Mouse (Mus musculus): ENCODE results near the gene Agtrap. TPM values are rescaled to one million over a fixed set of nuclear protein-coding genes. Genes with fewer than 3 reads are reported as not detected.

Agtrap gene
- polyA plus RNA-seq, 1 experiment from 2014 or later: 9.1 TPM

GRCm38 (mm10) chr4:148084261-148084714 lies 3.5 kb downstream of the Agtrap start:
- H3K9me3 ChIP-seq (ENCODE audit: control insufficient read depth, low read length): no peaks in the 10 kb centered on the region
- H3K4me2 ChIP-seq (ENCODE audit: low read depth): no peak overlapping the region
- DNase-seq (ENCODE audit: low spot score) (no peak), ATAC-seq (ENCODE audit: insufficient read depth, low FRiP score, low TSS enrichment) (no peak)
- H3K27ac ChIP-seq (ENCODE audit: low read depth, low read length): no peak overlapping the region
- WGBS: 5% methylated on average over 7 of the region's 8 CpGs
- H3K27me3 ChIP-seq (ENCODE audit: control insufficient read depth, insufficient read depth, low read length): no peaks in the 10 kb centered on the region
- H3K4me3 ChIP-seq (ENCODE audit: low read depth, low read length): no peak overlapping the region
- peaks cover 15% of the 10 kb centered on the region; the same call in 1 of the 2 replicates for H3K4me1 ChIP-seq (ENCODE audit: control insufficient read depth, insufficient read depth, low read length)
- H3K36me3 ChIP-seq (ENCODE audit: control insufficient read depth, insufficient read depth, low read length): no peaks in the 10 kb centered on the region
- H3K9ac ChIP-seq (ENCODE audit: low read length): no peak overlapping the region

DNA sequence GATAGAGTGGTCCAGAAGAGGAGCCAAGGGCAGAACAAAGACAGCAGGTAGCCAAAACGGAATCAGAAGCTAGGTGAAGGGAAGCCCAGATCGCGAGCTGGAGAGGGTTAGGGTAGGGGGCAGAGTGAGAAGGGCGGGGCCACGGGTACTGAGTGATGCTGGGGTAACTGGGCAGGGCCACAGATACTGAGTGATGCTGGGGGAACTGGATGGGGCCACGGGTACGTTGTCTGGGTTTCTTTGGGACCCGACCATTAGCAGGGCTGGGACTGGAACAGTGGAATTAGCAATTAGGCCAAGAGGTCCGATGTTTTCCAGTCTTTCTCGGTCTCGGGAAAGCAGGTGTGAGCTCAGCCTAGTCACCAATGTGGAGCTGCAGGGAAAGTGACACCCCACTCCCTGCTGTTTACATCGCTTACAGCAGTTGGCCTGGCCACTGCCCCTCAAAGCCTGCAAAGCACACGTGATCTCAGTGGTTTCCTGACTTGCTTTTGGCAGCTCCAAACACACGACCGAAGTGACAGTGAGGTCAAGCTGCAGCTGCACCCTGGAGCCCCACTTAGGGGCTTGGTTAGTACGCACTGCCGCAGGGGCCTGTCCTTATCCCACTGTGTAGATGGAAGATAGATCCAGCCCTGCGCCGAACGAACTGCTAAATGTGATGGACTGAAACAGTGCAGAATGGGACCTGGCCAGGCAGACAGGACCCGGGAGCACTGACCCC lies 4.5 kb downstream of the Agtrap start:
- Histone ChIP-seq H3K27ac (ENCODE audit: low read depth, low read length) (no peak overlapping the region), H3K27me3 (ENCODE audit: control insufficient read depth, insufficient read depth, low read length) (no peaks in the 10 kb centered on the region), H3K4me1 (ENCODE audit: control insufficient read depth, insufficient read depth, low read length) (peaks cover 15% of the 10 kb centered on the region; the same call in 1 of the 2 replicates), H3K9me3 (ENCODE audit: control insufficient read depth, low read length) (no peaks in the 10 kb centered on the region), H3K4me3 (ENCODE audit: low read depth, low read length) (no peak overlapping the region), H3K36me3 (ENCODE audit: control insufficient read depth, insufficient read depth, low read length) (no peaks in the 10 kb centered on the region), H3K4me2 (ENCODE audit: low read depth) (no peak overlapping the region), H3K9ac (ENCODE audit: low read length) (no peak overlapping the region)
- WGBS: 63% methylated on average over 21 of the region's 21 CpGs
- no peak for ATAC-seq (ENCODE audit: insufficient read depth, low FRiP score, low TSS enrichment)
- DNase-seq (ENCODE audit: low spot score): no peak

DNA sequence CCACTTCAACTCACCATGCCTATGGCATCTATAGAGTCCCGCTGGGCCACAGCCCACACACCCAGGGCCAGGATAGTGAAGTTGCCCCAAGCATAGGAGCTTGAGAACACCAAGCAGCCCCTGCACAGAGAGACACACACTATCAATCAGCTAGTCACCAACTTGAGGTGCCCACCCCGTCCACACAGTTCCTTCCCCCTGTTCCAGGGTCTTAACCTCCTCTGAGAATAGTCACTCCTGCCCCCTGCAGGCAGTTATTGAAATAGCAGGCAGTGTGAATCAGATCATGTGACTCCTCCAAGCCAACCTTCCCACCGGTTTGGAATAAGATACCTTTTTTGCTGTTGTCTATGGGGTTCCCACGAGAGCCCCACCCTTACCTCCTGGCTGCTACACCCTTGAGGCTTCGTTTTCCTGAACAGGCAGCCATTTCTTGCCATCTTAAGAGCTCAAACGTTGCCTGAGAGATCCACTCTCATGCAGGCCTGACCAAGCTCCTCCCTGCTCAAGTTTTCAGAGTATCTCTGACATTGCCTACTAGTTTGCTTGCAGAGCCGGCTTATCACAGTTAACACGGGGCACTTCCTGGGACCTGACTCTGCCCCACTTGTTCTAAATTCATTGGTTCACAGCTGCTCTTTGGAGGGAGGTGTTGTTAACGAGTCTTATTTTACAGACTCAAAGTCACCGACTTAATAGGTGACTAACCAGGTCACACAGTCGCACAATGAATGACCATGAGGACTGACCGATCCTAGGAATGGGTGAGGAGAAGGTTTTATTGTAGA lies 5.4 kb downstream of the Agtrap start:
- Histone ChIP-seq H3K4me1 (ENCODE audit: control insufficient read depth, insufficient read depth, low read length) (peaks cover 13% of the 10 kb centered on the region; the same call in 1 of the 2 replicates), H3K4me3 (ENCODE audit: low read depth, low read length) (no peak overlapping the region), H3K36me3 (ENCODE audit: control insufficient read depth, insufficient read depth, low read length) (no peaks in the 10 kb centered on the region), H3K4me2 (ENCODE audit: low read depth) (no peak overlapping the region), H3K9ac (ENCODE audit: low read length) (no peak overlapping the region), H3K27me3 (ENCODE audit: control insufficient read depth, insufficient read depth, low read length) (no peaks in the 10 kb centered on the region), H3K27ac (ENCODE audit: low read depth, low read length) (no peak overlapping the region), H3K9me3 (ENCODE audit: control insufficient read depth, low read length) (no peaks in the 10 kb centered on the region)
- ATAC-seq (ENCODE audit: insufficient read depth, low FRiP score, low TSS enrichment): no peak
- WGBS: 55% methylated on average over 12 of the region's 12 CpGs
- peak; percentile 67 for DNase-seq (ENCODE audit: low spot score)

- no peak overlapping the region for H3K4me3 ChIP-seq (ENCODE audit: low read depth, low read length)
- ATAC-seq (ENCODE audit: insufficient read depth, low FRiP score, low TSS enrichment): no peak
- DNase-seq (ENCODE audit: low spot score): no peak
- WGBS: 94% methylated on average over 10 of the region's 10 CpGs
- H3K9me3 ChIP-seq (ENCODE audit: control insufficient read depth, low read length): no peaks in the 10 kb centered on the region
- H3K9ac ChIP-seq (ENCODE audit: low read length): no peak overlapping the region
- H3K4me2 ChIP-seq (ENCODE audit: low read depth): no peak overlapping the region
- H3K27me3 ChIP-seq (ENCODE audit: control insufficient read depth, insufficient read depth, low read length): no peaks in the 10 kb centered on the region
- H3K36me3 ChIP-seq (ENCODE audit: control insufficient read depth, insufficient read depth, low read length): no peaks in the 10 kb centered on the region
- no peak overlapping the region for H3K27ac ChIP-seq (ENCODE audit: low read depth, low read length)
- peaks cover 8% of the 10 kb centered on the region; the same call in 1 of the 2 replicates for H3K4me1 ChIP-seq (ENCODE audit: control insufficient read depth, insufficient read depth, low read length)
Observed at GRCm38 (mm10) chr4:148081201-148081600, 6.6 kb downstream of the Agtrap start.

DNA sequence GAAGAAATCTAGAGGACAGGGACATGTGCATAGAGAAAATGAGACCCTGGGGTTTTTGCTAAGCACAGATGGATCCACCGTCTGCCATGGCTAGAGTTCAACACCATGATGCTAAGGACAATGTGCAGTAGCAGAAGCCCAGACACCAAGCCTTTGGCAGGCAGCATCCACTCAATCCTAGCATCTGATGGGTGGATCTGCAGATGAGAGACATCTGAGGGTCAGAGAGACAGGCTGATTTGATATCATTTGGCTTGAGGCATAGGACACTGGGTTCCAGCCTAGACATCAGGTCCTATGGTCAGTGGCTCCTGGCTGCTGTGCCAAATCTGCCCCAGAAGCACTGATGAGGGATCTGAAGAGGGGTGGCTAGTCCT lies 7.2 kb downstream of the Agtrap start:
- Histone ChIP-seq H3K9me3 (ENCODE audit: control insufficient read depth, low read length) (no peaks in the 10 kb centered on the region), H3K27me3 (ENCODE audit: control insufficient read depth, insufficient read depth, low read length) (no peaks in the 10 kb centered on the region), H3K4me3 (ENCODE audit: low read depth, low read length) (no peak overlapping the region), H3K27ac (ENCODE audit: low read depth, low read length) (no peak overlapping the region), H3K4me1 (ENCODE audit: control insufficient read depth, insufficient read depth, low read length) (peaks cover 5% of the 10 kb centered on the region; the same call in 1 of the 2 replicates), H3K36me3 (ENCODE audit: control insufficient read depth, insufficient read depth, low read length) (no peaks in the 10 kb centered on the region), H3K9ac (ENCODE audit: low read length) (no peak overlapping the region), H3K4me2 (ENCODE audit: low read depth) (no peak overlapping the region)
- no peak for ATAC-seq (ENCODE audit: insufficient read depth, low FRiP score, low TSS enrichment)
- DNase-seq (ENCODE audit: low spot score): no peak
- WGBS: 92% methylated on average over 1 of the region's 1 CpGs

DNA sequence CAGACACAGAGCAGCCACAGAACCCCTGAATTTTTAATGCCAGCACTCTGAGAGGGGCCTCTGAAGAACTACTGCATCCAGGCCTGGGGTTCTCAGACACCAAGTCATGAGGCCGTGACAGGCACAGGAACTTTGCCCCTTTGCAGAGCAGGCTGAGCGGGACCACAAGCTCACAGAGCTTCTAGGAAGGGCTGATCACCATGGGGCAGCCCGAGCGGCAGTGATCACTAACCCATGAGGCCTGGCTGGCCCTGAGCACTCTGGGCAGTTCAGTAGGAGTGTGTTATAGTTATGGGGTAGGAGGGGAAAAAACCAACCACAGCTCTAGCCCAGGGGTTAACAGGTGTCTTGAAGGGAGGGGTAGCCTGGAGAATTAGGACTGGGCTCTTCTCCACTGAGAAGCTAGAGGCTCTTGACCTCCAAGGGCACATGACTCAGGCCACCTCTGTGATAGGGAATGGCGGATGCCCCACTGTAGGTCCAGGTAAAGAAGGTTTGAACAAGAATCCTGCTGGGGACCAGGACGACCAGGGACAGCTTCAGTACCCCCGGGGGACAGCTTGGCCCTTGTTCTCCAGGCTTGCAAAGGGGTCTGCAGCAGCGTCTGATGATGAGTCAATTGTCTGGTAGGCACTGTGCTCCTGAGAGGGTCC lies 7.8 kb downstream of the Agtrap start:
- Histone ChIP-seq H3K4me2 (ENCODE audit: low read depth) (no peak overlapping the region), H3K4me3 (ENCODE audit: low read depth, low read length) (no peak overlapping the region), H3K27ac (ENCODE audit: low read depth, low read length) (no peak overlapping the region), H3K4me1 (ENCODE audit: control insufficient read depth, insufficient read depth, low read length) (peaks cover 5% of the 10 kb centered on the region; the same call in 1 of the 2 replicates), H3K36me3 (ENCODE audit: control insufficient read depth, insufficient read depth, low read length) (no peaks in the 10 kb centered on the region), H3K27me3 (ENCODE audit: control insufficient read depth, insufficient read depth, low read length) (no peaks in the 10 kb centered on the region), H3K9ac (ENCODE audit: low read length) (no peak overlapping the region), H3K9me3 (ENCODE audit: control insufficient read depth, low read length) (no peaks in the 10 kb centered on the region)
- DNase-seq (ENCODE audit: low spot score): no peak
- WGBS: 83% methylated on average over 8 of the region's 8 CpGs
- no peak for ATAC-seq (ENCODE audit: insufficient read depth, low FRiP score, low TSS enrichment)

DNA sequence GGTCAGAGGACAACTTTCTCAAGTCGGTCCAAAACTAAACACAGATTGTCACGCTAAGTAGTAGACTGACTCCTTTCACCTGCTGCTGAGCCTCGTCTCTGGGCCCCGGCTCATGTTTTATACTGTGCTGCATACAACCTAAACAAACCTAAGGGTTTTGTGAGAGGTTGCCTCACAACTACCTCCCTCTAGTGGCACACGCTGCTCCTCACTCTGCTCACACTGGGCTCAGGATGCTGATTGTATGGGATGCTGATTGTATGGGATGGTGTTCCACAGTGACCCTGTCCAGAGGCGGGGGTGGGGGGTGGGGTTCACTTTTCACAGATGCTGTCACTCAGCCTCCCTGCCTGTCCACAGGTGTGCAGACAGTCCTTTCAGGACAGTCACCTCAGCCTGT lies 8.6 kb downstream of the Agtrap start:
- H3K36me3 ChIP-seq (ENCODE audit: control insufficient read depth, insufficient read depth, low read length): no peaks in the 10 kb centered on the region
- H3K27me3 ChIP-seq (ENCODE audit: control insufficient read depth, insufficient read depth, low read length): no peaks in the 10 kb centered on the region
- H3K4me3 ChIP-seq (ENCODE audit: low read depth, low read length): no peak overlapping the region
- H3K27ac ChIP-seq (ENCODE audit: low read depth, low read length): no peak overlapping the region
- no peak overlapping the region for H3K4me2 ChIP-seq (ENCODE audit: low read depth)
- WGBS: 69% methylated on average over 6 of the region's 6 CpGs
- ATAC-seq (ENCODE audit: insufficient read depth, low FRiP score, low TSS enrichment) (no peak), DNase-seq (ENCODE audit: low spot score) (no peak)
- H3K9me3 ChIP-seq (ENCODE audit: control insufficient read depth, low read length): no peaks in the 10 kb centered on the region
- H3K9ac ChIP-seq (ENCODE audit: low read length): no peak overlapping the region
- H3K4me1 ChIP-seq (ENCODE audit: control insufficient read depth, insufficient read depth, low read length): peaks cover 2% of the 10 kb centered on the region; the same call in 1 of the 2 replicates

- 90% methylated on average over 6 of the region's 6 CpGs for WGBS
- no peak for DNase-seq (ENCODE audit: low spot score)
- Histone ChIP-seq H3K27me3 (ENCODE audit: control insufficient read depth, insufficient read depth, low read length) (no peaks in the 10 kb centered on the region), H3K9me3 (ENCODE audit: control insufficient read depth, low read length) (no peaks in the 10 kb centered on the region), H3K27ac (ENCODE audit: low read depth, low read length) (no peak overlapping the region), H3K4me3 (ENCODE audit: low read depth, low read length) (no peak overlapping the region), H3K4me1 (ENCODE audit: control insufficient read depth, insufficient read depth, low read length) (no peaks in the 10 kb centered on the region), H3K9ac (ENCODE audit: low read length) (no peak overlapping the region), H3K36me3 (ENCODE audit: control insufficient read depth, insufficient read depth, low read length) (no peaks in the 10 kb centered on the region), H3K4me2 (ENCODE audit: low read depth) (no peak overlapping the region)
- ATAC-seq (ENCODE audit: insufficient read depth, low FRiP score, low TSS enrichment): no peak
Observed at GRCm38 (mm10) chr4:148075881-148076280, 11.9 kb downstream of the Agtrap start.
